Mouse (Mus musculus): ENCODE data around the gene Kin.

The Kin gene

GRCm38 (mm10) chr2:10118751-10119150 is 38.4 kb downstream of the Kin start:
- DNase-seq = no peak

- no peak for DNase-seq
Observed at GRCm38 (mm10) chr2:10119276-10119675, 38.9 kb downstream of the Kin start.

GRCm38 (mm10) chr2:10121826-10122225 is 41.4 kb downstream of the Kin start:
- DNase-seq = no peak

DNA sequence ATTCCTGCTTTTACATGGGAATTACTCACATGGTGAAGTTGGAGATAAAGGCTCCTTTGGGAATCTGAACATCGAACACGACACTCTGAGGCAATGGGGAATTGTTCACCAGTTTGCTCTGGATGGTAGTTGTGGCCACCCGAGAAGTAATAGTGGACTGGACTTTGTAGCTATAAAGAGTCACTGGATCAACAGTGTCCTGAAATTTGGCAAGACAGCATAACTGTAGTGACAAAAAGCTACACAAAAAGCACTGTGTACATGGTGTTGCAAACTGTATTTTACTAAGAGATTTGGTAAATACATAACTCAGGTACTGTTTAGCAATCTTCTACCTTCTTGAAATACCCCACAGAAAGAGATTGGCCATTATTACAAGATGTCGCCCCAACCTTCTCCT is 45.7 kb downstream of the Kin start:
- DNase-seq = no peak

GRCm38 (mm10) chr2:10127471-10127870 is 47.1 kb downstream of the Kin start:
- no peak for DNase-seq

- DNase-seq = no peak
Observed at GRCm38 (mm10) chr2:10128571-10128970, 48.2 kb downstream of the Kin start.

DNA sequence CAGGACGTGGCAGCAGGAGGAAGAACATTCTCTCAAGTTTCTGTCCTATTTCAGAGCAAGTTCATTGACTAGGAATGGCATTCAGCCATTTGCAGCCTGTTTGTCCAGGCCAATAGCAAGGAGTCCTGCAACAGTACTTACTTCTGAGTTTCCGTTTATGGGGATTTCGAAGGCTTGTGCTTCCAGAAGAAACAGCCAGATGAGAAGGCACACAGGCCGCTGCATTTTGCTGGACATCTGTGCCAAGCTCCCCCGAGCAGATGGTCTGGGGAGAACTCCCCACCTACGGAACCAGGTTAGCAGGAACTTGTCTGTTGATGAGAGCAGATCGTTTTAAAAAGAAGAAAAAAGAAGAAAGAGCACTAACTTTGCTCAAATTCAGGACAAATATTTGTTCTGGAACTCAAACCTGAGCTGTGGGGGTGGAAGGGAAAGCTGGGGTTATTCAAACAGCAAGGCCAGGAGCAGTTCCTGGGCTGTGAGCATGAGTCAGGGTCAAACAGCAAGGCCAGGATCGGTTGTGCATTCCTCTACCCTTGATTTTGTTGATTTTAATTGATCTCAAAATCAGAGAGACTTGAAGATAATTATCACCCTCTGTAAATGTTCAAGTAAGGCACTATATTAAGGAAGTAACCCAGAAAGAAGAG is 50.1 kb downstream of the Kin start:
- peak; percentile 10 to 15 for DNase-seq

DNA sequence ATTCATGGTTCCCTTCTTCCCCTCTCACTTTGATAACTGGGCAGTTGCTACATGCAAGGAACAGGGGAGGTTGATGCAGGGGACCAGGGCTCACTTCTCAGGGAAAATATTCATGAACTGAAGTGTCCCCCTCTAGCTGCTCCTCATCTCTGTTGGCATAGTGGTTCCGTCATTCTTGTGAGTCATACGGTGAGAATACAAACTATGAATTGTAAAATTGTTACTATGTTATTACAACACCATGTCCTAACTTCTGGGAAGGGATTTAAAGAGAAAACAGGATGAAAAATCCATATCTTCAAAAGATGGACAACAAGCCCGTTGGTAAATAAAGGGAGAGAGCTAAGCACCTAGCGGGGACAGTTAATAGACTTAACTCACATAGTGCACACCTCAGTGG is 50.9 kb downstream of the Kin start, which contains the start of gene Itih2:
TSS of gene Itih2 (minus strand) at position 101 of the 400 bp plus-strand sequence.
- no peak for DNase-seq

- DNase-seq = no peak
Observed at GRCm38 (mm10) chr2:10132128-10132527, 51.7 kb downstream of the Kin start.

DNA sequence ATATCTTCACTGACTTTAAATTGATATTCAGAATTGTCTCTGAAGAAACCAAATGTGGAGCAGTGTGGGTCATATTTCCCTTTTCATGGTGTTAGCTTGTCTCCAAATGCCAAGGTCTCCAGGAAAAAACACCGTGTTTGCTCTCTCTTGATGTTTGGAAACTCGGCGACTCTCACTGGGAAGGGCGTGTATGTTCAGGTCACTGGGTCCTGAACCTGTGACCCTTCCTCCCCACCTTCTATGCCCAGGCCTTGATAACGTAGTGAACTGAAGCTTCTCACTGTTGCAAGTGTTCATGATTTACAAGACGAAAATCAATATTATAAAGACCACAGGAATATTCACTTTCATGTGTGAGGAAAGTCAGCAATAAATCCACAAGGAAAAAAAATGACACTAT is 53.5 kb downstream of the Kin start:
- DNase-seq = no peak

GRCm38 (mm10) chr2:10137320-10137719 is 56.9 kb downstream of the Kin start:
- no peak for DNase-seq

GRCm38 (mm10) chr2:10140456-10140855 is 60.1 kb downstream of the Kin start:
- DNase-seq = no peak
